Mouse (Mus musculus): ENCODE data around the gene Riok1. TPM values are rescaled to one million over a fixed set of nuclear protein-coding genes. Genes with fewer than 3 reads are reported as not detected.

The Riok1 gene
- total and polyA plus RNA-seq, 2 experiments from 2014 or later = 18.1 to 33.1 TPM

GRCm38 (mm10) chr13:38037044-38037687 is 371 bp downstream of the Riok1 start, which contains the start of gene Cage1:
Gene Cage1 (minus strand): TSS chr13:38037069.
- no peaks in the 10 kb centered on the region for H3K27me3 ChIP-seq (ENCODE audit: control insufficient read depth, insufficient read depth, low read length)
- DNase-seq (ENCODE audit: low spot score) (peak; percentile 93), ATAC-seq (ENCODE audit: insufficient read depth, low read depth) (peak; percentile 97)
- no peaks in the 10 kb centered on the region for H3K9me3 ChIP-seq (replicated peaks; ENCODE audit: control insufficient read depth, low read length)
- TF ChIP-seq CTCF (IDR thresholded peaks at IDR 0.05; ENCODE audit: low read depth) = peak; percentile 36; the same call in 1 of the 2 replicates
- no peak; the same call in 1 of the 2 replicates for TF ChIP-seq EP300 (IDR thresholded peaks at IDR 0.05; ENCODE audit: low read depth)
- peak within 1 kb of the TSS; percentile 82 for H3K4me3 ChIP-seq (ENCODE audit: low read depth, low read length)
- WGBS = under 1% methylated on average over 47 of the region's 47 CpGs
- H3K36me3 ChIP-seq (replicated peaks; ENCODE audit: control insufficient read depth, insufficient read depth, low read length) = peaks cover 24% of the 10 kb centered on the region
- peak within 1 kb of the TSS; percentile 93 for H3K4me2 ChIP-seq (ENCODE audit: low read depth, low read length)
- H3K4me1 ChIP-seq (ENCODE audit: control insufficient read depth, insufficient read depth) = peaks cover 9% of the 10 kb centered on the region
- peak within 1 kb of the TSS; percentile 87 for H3K9ac ChIP-seq (replicated peaks; ENCODE audit: low read depth, low read length)
- H3K27ac ChIP-seq (ENCODE audit: low read depth) = peak within 1 kb of the TSS; percentile 77

GRCm38 (mm10) chr13:38037811-38038210 is 1.0 kb downstream of the Riok1 start:
- WGBS = 35% methylated on average over 12 of the region's 12 CpGs
- no peak for DNase-seq (ENCODE audit: low spot score)
- Histone ChIP-seq H3K4me2 (ENCODE audit: low read depth, low read length) (peak overlapping the region; percentile 93), H3K9me3 (replicated peaks; ENCODE audit: control insufficient read depth, low read length) (no peaks in the 10 kb centered on the region), H3K27ac (ENCODE audit: low read depth) (peak overlapping the region; percentile 77; the same call in 1 of the 2 replicates), H3K4me3 (ENCODE audit: low read depth, low read length) (peak overlapping the region; percentile 82), H3K27me3 (ENCODE audit: control insufficient read depth, insufficient read depth, low read length) (no peaks in the 10 kb centered on the region), H3K9ac (replicated peaks; ENCODE audit: low read depth, low read length) (peak overlapping the region; percentile 87), H3K36me3 (replicated peaks; ENCODE audit: control insufficient read depth, insufficient read depth, low read length) (peaks cover 29% of the 10 kb centered on the region), H3K4me1 (ENCODE audit: control insufficient read depth, insufficient read depth) (peaks cover 9% of the 10 kb centered on the region)
- no peak for ATAC-seq (ENCODE audit: insufficient read depth, low read depth)
- TF ChIP-seq EP300 (IDR thresholded peaks at IDR 0.05; ENCODE audit: low read depth) (no peak), CTCF (IDR thresholded peaks at IDR 0.05; ENCODE audit: low read depth) (no peak)

- Histone ChIP-seq H3K4me2 (ENCODE audit: low read depth, low read length) (no peak overlapping the region), H3K27me3 (ENCODE audit: control insufficient read depth, insufficient read depth, low read length) (no peaks in the 10 kb centered on the region), H3K27ac (ENCODE audit: low read depth) (no peak overlapping the region), H3K36me3 (replicated peaks; ENCODE audit: control insufficient read depth, insufficient read depth, low read length) (peaks cover 94% of the 10 kb centered on the region), H3K9me3 (replicated peaks; ENCODE audit: control insufficient read depth, low read length) (no peaks in the 10 kb centered on the region), H3K9ac (replicated peaks; ENCODE audit: low read depth, low read length) (no peak overlapping the region), H3K4me1 (ENCODE audit: control insufficient read depth, insufficient read depth) (no peaks in the 10 kb centered on the region), H3K4me3 (ENCODE audit: low read depth, low read length) (no peak overlapping the region)
- TF ChIP-seq EP300 (IDR thresholded peaks at IDR 0.05; ENCODE audit: low read depth) = no peak
- TF ChIP-seq CTCF (IDR thresholded peaks at IDR 0.05; ENCODE audit: low read depth) = no peak
- ATAC-seq (ENCODE audit: insufficient read depth, low read depth) (no peak), DNase-seq (ENCODE audit: low spot score) (no peak)
- 24% methylated on average over 3 of the region's 3 CpGs for WGBS
These were observed 13.1 kb downstream of the Riok1 start for GRCm38 (mm10) chr13:38049888-38050287.

GRCm38 (mm10) chr13:38062678-38063077 is 25.9 kb downstream of the Riok1 start:
- Histone ChIP-seq H3K27ac (ENCODE audit: low read depth) (no peak overlapping the region), H3K9me3 (replicated peaks; ENCODE audit: control insufficient read depth, low read length) (no peaks in the 10 kb centered on the region), H3K9ac (replicated peaks; ENCODE audit: low read depth, low read length) (no peak overlapping the region), H3K36me3 (replicated peaks; ENCODE audit: control insufficient read depth, insufficient read depth, low read length) (peaks cover 47% of the 10 kb centered on the region), H3K27me3 (ENCODE audit: control insufficient read depth, insufficient read depth, low read length) (no peaks in the 10 kb centered on the region), H3K4me2 (ENCODE audit: low read depth, low read length) (no peak overlapping the region), H3K4me3 (ENCODE audit: low read depth, low read length) (no peak overlapping the region), H3K4me1 (ENCODE audit: control insufficient read depth, insufficient read depth) (no peaks in the 10 kb centered on the region)
- no peak for DNase-seq (ENCODE audit: low spot score)
- no peak for TF ChIP-seq CTCF (IDR thresholded peaks at IDR 0.05; ENCODE audit: low read depth)
- no peak for TF ChIP-seq EP300 (IDR thresholded peaks at IDR 0.05; ENCODE audit: low read depth)
- 91% methylated on average over 11 of the region's 11 CpGs for WGBS
- ATAC-seq (ENCODE audit: insufficient read depth, low read depth) = no peak

- Histone ChIP-seq H3K4me2 (ENCODE audit: low read depth, low read length) (no peak overlapping the region), H3K36me3 (replicated peaks; ENCODE audit: control insufficient read depth, insufficient read depth, low read length) (peaks cover 23% of the 10 kb centered on the region), H3K27ac (ENCODE audit: low read depth) (no peak overlapping the region), H3K9ac (replicated peaks; ENCODE audit: low read depth, low read length) (no peak overlapping the region), H3K4me3 (ENCODE audit: low read depth, low read length) (no peak overlapping the region), H3K27me3 (ENCODE audit: control insufficient read depth, insufficient read depth, low read length) (no peaks in the 10 kb centered on the region), H3K4me1 (ENCODE audit: control insufficient read depth, insufficient read depth) (no peaks in the 10 kb centered on the region), H3K9me3 (replicated peaks; ENCODE audit: control insufficient read depth, low read length) (no peaks in the 10 kb centered on the region)
- peak; percentile 72 for ATAC-seq (ENCODE audit: insufficient read depth, low read depth)
- 63% methylated on average over 11 of the region's 11 CpGs for WGBS
- TF ChIP-seq CTCF (IDR thresholded peaks at IDR 0.05; ENCODE audit: low read depth) = peak; percentile 90
- no peak for TF ChIP-seq EP300 (IDR thresholded peaks at IDR 0.05; ENCODE audit: low read depth)
- DNase-seq (ENCODE audit: low spot score) = peak; percentile 80
These were observed 28.3 kb downstream of the Riok1 start for GRCm38 (mm10) chr13:38064854-38065663.
